Mouse (Mus musculus): Measurements from ENCODE around the gene Olfr1371.

- TF ChIP-seq USF1 (IDR thresholded peaks at IDR 0.05; ENCODE audit: low read depth, low read length), result no peak
- TF ChIP-seq ZC3H11A (IDR thresholded peaks at IDR 0.05; ENCODE audit: low read depth, low read length), result no peak
- TF ChIP-seq CHD2 (IDR thresholded peaks at IDR 0.05; ENCODE audit: low read length), result no peak
- no peak for TF ChIP-seq CTCF (conservative IDR thresholded peaks at IDR 0.05 in 1 of 2, IDR thresholded peaks at IDR 0.05 in 1 of 2; ENCODE audit: low read depth in 2 of 2, low read length in 2 of 2)
- no peak for TF ChIP-seq MAFK (IDR thresholded peaks at IDR 0.05; ENCODE audit: insufficient replicate concordance, low read length)
- TF ChIP-seq POLR2A (IDR thresholded peaks at IDR 0.05; ENCODE audit: low read depth, low read length), result no peak
- TF ChIP-seq EP300 (IDR thresholded peaks at IDR 0.05; ENCODE audit: low read length), result no peak
- TF ChIP-seq MYC (IDR thresholded peaks at IDR 0.05; ENCODE audit: low read depth, low read length), result no peak
- TF ChIP-seq NRF1 (IDR thresholded peaks at IDR 0.05; ENCODE audit: low read depth, low read length), result no peak
Measured at GRCm38 (mm10) chr11:52234509-52234908, 20.7 kb upstream of the Olfr1371 start.
